Mouse (Mus musculus) R1 (cell line): ENCODE results near the gene Atp4a.
"Not testable (repeated sequence)": the region's sequence is repeated elsewhere in the genome, so short reads cannot be mapped to it uniquely, and the experiment has no call there.

Experiments used
- DNase-seq: peaks from one replicate; pipeline ENCODE4 v3.0.0-alpha.2; 2018; ENCODE audit warnings: low read depth, low spot score

Gene Atp4a

DNA sequence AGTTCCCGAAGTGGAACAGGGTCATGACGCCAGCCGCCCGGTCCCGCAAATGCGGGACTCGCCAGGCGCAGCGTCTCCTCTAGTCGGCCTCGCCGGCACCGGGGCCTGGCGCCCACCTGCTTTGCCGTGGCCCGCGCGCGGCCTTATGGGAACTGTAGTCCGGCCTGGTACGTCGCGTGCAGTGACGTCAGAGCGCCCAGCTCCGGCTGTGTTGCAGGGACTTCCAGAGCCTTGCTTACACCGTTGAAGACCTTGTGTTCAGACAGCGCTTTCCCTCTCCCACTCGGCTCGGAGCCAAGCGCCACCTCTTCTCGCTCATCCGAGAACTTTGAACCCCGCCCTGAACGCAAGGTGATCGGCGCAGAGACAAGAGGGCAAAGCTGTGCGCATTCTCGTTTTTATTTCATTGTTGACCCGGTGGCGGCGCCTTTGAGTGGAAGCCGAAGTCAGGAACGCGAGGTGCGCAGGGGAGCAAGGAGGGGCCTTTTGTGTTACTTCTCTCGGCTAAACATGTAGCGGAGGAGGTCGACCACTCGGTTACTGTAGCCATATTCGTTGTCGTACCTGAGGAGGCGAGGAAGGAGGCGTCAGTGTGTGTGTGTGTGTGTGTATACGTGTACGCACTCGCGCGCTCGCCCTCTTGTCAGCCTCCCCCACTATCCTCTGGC lies 17.5 kb downstream of the Atp4a start, which contains the start of gene Tmem147:
Tmem147 (minus strand) TSS at position 145 of the 668 bp plus-strand sequence.
- peak; percentile 98 for DNase-seq

- DNase-seq: peak; percentile 32
These were observed 18.2 kb downstream of the Atp4a start for GRCm38 (mm10) chr7:30730064-30730722.

DNA sequence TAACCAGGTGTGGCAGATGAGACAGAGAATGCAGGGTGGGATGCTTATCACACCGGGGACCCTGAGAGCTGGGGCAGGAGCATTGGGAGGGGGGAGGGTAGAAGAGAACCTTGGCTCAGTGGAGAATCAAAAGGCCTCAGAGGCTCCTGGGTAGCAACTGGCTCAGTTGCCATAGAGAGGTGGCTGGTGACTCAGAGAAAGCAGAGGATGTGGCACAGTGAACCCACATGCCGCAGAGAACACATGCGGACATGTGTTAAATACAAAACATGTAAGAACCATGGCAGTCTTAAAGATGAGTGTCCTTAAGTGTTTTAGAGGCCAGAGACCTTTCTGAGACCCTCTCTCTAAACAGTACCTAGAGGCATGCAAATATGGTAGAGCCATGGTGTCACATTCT lies 24.2 kb downstream of the Atp4a start:
- peak; percentile 25 for DNase-seq

GRCm38 (mm10) chr7:30742570-30742969 lies 30.6 kb downstream of the Atp4a start:
- DNase-seq: not testable (repeated sequence)

DNA sequence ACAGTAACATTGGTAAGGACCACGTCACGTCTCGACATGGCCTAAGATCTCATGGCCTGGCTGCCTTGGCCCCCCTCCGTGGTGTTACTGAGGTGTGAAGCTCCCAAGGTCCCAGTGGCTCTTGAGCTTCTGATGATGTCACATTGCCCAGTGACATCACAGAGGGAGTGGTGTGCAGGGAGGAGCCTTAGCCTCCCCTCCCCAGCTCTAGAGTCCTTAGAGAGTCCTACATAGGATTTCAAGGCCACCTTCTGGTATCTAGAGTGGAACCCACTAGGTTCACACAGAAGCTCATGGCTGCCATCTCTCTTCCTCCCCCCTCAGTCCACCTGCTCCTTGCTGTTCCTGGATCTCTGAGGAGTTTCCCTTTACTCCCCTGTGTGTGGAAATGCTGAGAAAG lies 31.6 kb downstream of the Atp4a start, which contains the start of gene Gapdhs:
Gapdhs (minus strand) TSS at position 65 of the 400 bp plus-strand sequence.
- not testable (repeated sequence) for DNase-seq

DNA sequence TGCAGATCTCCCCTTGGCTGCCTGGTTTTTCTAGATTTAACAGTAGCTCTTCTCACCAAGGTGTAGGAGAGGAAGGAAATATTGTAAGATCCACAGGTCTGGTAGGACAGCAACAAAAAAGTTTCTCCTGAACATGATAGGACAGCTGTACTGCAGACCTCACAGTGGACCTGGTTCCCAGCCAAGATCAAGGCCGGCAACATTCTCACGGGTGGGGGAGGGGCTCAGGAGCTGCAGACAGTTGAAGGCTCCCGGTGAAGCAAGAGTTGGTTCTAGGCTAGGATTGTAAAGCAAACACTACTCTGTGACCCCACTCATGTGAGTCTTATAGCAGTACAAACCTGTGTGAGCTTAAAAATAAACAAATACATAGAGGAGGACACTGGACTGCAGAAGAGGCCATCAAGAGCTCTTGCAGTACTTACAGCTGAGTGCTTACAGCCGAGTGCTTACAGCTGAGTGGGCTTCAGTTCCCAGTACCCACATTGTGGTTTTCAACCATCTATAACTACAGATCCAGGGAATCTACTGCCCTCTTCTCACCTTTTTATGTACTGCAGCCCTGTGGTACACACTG lies 32.1 kb downstream of the Atp4a start:
- no peak for DNase-seq

DNA sequence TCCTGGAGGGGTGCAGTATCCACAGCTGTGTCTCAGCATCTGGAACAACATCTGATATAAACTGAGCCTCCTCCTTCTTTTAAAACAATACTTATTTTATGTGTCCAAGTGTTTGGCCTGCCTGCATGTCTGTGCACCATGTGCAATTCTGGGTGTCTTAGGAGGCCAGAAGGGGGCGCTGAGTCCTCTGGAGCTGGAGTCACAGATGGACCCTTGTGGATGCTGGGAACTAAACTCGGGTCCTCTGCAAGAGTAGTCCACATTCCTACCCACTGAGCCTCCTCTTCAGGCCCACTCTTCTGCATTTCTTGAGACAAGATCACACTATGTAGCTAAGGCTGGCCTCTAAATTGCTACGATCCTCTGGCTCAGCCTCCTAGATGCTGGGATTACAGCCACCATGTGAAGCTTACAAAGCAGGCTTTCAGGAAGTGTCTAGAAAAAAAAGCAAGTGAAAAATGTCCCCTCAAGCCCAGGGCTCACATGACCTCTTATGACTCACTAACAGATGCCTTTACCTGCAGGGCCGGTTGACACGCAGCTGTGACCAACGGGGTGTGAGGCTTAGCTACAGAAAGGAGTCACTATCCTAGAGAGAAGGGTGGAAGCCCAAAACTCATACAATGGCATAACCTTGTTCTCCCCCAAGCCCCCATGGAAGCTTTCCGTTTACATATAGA lies 35.7 kb downstream of the Atp4a start:
- DNase-seq: peak; percentile 62

GRCm38 (mm10) chr7:30749824-30750606 lies 38.0 kb downstream of the Atp4a start:
- DNase-seq: no peak

- DNase-seq: no peak
These were observed 39.2 kb downstream of the Atp4a start, which contains the start of gene Sbsn for GRCm38 (mm10) chr7:30751086-30751669. Gene Sbsn (plus strand): TSS chr7:30751471.

DNA sequence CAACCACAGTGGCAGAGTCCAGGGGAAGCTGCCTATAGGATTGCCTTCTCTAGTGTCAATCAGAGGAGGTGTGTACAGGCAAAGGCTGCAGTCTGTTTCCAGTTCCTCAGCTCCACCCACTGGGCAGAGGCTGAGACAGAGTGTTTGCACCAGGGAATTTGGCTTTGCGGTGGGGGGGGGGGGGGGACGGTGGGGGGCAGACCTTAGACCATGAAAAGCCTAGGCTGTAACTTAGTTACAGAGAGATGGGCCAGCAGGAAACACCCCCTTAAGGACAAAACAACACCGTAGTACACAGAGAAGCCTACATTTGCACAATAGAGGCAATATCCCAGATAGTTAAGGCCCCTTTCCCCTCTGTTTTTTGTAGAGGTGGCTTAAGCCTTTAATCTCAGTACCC lies 45.0 kb downstream of the Atp4a start:
- peak; percentile 42 for DNase-seq

DNA sequence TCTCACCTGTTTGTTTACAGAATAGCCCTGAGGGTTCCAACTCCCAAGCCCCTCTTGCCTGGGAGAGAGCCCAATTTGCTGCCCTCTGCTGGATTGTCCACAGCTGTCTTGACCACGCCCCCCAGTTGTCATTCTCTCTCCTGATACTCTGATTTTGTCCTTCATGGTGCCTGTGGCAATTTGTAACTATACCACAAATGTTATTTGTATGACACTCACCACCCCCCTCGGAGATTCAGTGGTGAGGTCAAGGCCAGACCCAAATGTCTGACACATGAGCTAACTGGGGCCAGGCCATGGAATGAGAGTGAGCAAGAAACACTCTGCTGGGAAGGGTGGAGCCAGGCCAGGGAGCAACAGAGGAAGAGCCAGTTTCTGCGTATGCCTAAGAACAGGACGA lies 46.8 kb downstream of the Atp4a start:
- DNase-seq: peak; percentile 37

GRCm38 (mm10) chr7:30761769-30762352 lies 49.9 kb downstream of the Atp4a start:
- DNase-seq: no peak

DNA sequence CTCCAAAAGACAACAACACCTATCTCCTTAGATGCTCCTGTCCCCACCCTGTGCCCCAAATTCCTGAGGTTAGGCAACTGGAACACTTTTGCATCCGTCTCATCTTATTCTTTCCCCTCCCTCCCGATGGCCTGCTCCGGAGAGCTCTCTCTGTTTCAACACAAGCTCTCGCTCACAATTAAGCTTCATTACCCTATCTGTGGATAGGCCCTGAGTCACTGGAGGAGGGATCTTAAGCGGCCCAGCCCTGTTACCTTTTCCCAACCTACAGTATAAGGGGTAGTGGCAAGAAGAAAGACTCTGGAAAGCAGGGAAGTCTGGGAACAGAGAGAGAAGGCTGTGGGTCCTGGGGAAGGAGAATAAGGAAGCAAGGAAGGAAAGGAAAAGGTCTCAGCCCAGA lies 51.4 kb downstream of the Atp4a start, which contains the start of gene Dmkn:
Dmkn (plus strand) TSS at position 301 of the 400 bp plus-strand sequence.
- no peak for DNase-seq

DNA sequence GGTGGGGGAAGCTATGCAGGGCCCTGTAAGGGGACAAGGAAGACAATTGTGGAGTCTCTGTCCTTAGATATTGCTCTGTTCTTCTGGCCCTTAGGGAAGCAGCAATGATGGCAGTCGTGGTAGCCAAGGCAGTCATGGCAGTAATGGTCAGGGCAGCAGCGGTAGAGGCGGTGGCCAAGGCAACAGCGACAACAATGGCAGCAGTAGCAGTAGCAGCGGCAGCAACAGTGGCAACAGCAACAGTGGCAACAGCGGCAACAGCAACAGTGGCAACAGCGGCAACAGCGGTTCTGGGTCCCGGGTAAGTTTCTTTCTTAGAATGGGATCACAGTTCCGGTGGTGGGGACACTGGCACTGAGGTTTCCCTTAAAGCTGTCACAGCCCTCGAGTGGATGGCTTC lies 53.2 kb downstream of the Atp4a start:
- no peak for DNase-seq

DNA sequence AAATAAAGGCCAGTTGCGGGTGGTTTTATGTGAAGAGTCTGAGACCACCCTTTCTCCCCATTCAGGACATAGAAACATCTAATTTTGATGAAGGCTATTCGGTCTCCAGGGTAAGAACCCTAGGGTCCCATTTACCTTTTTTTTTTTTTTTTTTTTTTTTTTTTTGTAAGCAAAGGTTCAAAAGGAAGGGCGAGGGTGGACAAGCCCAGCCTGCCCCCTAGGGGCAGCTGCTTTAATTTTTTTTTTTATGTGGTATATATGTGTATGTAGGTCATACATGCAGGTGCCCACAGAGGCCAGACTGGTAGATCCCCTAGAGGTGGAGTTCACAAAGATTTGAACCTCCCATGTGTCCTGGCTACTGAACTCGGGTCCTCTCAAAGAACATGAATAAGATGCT lies 54.4 kb downstream of the Atp4a start:
- DNase-seq: no peak

DNA sequence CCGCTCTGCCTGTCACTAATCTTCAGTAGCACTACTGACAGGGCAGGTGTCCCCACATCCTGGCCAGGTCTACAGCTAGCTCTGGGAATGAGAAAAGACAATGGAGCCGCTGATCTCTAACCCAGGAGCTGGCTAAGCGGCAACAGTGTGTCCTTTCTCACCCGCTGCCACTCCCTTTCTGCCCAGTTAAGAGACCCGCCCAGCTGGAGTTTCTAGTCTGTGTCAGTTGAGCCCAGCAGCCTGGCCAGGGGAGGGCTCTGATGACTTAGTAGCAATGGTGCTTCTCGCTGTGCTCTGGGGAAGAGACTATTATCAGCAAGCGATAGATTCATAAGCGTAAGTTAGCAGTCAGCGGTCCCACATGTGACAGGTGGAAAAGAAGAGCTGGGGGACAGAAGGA lies 57.2 kb downstream of the Atp4a start:
- no peak for DNase-seq
